Mouse (Mus musculus): Measurements from ENCODE around the gene Ccdc114. TPM values are rescaled to one million over a fixed set of nuclear protein-coding genes. Genes with fewer than 3 reads are reported as not detected.
A peak's percentile ranks its signal among the peaks of the same experiment; 100 is the strongest.
"Not testable (repeated sequence)": the region's sequence is repeated elsewhere in the genome, so short reads cannot be mapped to it uniquely, and the experiment has no call there.

Gene Ccdc114
- 6.4 and 7.9 TPM in 2 replicates for polyA plus RNA-seq (2015; fragmentation: Nextera tagmentation; extraction: Ambion mirVana)

DNA sequence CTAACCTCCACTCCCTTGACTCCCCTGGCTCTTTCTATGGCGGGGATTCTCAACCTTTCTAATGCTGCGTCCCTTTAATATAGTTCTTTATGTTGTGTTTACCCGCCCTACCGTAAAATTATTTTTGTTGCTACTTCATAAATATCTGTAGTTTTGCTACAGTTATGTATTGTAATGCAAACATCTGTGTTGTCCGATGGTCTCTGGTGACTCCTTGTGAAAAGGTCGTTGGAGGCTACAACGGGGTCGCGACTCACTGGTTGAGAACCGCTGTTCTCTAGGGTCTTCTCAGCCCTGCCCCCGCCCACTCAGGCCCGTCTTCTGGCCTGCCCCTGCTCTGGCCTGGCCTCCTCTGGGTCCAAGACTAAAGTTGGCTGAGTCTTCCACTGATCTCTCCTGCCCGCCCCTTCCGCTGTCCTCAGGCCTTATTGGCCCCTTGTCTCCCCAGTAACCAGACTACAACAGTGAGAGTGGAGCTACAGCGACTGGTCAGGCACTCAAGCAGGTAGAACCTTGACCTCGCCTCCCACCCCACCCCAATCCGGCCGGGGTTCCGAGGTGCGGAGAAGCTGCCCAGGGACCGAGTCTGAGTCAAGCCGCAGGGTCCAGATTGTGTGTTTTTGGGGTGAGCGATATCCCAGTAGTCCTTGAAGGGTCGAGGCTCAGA, at the start of gene Ccdc114:
TSS of gene Ccdc114 (plus strand) at position 311 of the 667 bp plus-strand sequence.
- Histone ChIP-seq H3K4me2 (ENCODE audit: low read length) (peak within 1 kb of the TSS; percentile 68), H3K27me3 (ENCODE audit: control insufficient read depth, insufficient read depth, low read depth, low read length) (peaks cover 4% of the 10 kb centered on the region; the same call in 1 of the 2 replicates), H3K27ac (ENCODE audit: low read length) (peak within 1 kb of the TSS; percentile 80), H3K4me1 (ENCODE audit: control insufficient read depth, insufficient read depth, low read length) (peaks cover 3% of the 10 kb centered on the region; the same call in 1 of the 2 replicates), H3K9ac (ENCODE audit: low read depth, low read length) (peak within 1 kb of the TSS; percentile 59), H3K9me3 (replicated peaks; ENCODE audit: control insufficient read depth, low read length, poor library complexity, severe bottlenecking) (no peaks in the 10 kb centered on the region), H3K36me3 (ENCODE audit: control insufficient read depth, insufficient read depth, low read length) (no peaks in the 10 kb centered on the region), H3K4me3 (ENCODE audit: low read depth, low read length) (peak within 1 kb of the TSS; percentile 51)
- ATAC-seq, result peak; percentile 46
- WGBS, result 4% methylated on average over 24 of the region's 24 CpGs

DNA sequence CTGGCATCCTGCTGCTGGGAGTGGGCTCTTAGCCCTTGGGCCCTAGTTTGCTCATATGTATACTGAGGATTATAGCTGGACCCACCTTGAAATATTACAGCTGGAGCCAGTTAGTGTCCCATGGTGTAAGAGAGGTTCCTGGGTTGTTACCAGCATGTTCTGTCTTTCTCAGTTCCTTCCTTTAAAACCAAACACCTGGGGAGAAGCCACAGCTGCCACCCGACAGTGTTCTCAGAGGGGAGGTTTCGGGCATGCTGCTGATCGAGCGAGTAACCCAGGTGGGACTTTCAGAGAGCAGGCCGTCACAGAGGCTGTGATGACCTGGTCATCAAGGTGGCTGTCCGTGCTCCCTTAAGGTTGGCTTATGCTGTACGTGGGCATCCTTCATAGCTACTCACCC, 47.0 kb upstream of the Ccdc114 start:
- Histone ChIP-seq H3K9ac (ENCODE audit: low read depth, low read length) (no peak overlapping the region), H3K4me3 (ENCODE audit: low read depth, low read length) (no peak overlapping the region), H3K4me1 (ENCODE audit: control insufficient read depth, insufficient read depth, low read length) (peaks cover 17% of the 10 kb centered on the region), H3K27ac (ENCODE audit: low read length) (no peak overlapping the region), H3K36me3 (ENCODE audit: control insufficient read depth, insufficient read depth, low read length) (peaks cover 33% of the 10 kb centered on the region), H3K4me2 (ENCODE audit: low read length) (no peak overlapping the region), H3K9me3 (replicated peaks; ENCODE audit: control insufficient read depth, low read length, poor library complexity, severe bottlenecking) (no peaks in the 10 kb centered on the region), H3K27me3 (ENCODE audit: control insufficient read depth, insufficient read depth, low read depth, low read length) (no peaks in the 10 kb centered on the region)
- 96% methylated on average over 7 of the region's 7 CpGs for WGBS
- no peak for ATAC-seq

DNA sequence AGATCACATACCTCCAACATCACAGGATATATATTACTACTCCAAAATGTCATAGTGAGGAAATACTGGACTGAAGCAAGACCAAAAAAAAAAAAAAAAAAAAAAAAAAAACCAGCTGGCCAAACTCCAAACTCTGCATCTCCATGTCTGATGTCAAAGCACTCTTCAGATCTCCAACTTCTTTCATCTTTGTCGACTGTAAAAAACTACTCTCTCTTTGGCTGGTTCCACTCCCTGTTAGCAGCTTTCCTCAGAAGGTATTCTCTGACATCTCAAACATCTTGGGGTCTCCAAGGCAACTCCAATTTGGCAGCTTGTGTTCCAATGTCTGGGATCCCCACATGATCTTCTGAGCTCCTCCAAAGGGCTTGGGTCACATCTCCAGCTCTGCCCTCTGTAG, 45.6 kb upstream of the Ccdc114 start, which contains the start of gene Grin2d:
TSS of gene Grin2d (minus strand) at position 101 of the 400 bp plus-strand sequence.
- ATAC-seq; H3K27ac ChIP-seq (ENCODE audit: low read length); H3K27me3 ChIP-seq (ENCODE audit: control insufficient read depth, insufficient read depth, low read depth, low read length); H3K9me3 ChIP-seq (replicated peaks; ENCODE audit: control insufficient read depth, low read length, poor library complexity, severe bottlenecking); H3K4me2 ChIP-seq (ENCODE audit: low read length); H3K4me3 ChIP-seq (ENCODE audit: low read depth, low read length); H3K9ac ChIP-seq (ENCODE audit: low read depth, low read length): not testable (repeated sequence)
- Histone ChIP-seq H3K36me3 (ENCODE audit: control insufficient read depth, insufficient read depth, low read length) (peaks cover 46% of the 10 kb centered on the region), H3K4me1 (ENCODE audit: control insufficient read depth, insufficient read depth, low read length) (peaks cover 17% of the 10 kb centered on the region)
- 78% methylated on average over 1 of the region's 1 CpGs for WGBS

DNA sequence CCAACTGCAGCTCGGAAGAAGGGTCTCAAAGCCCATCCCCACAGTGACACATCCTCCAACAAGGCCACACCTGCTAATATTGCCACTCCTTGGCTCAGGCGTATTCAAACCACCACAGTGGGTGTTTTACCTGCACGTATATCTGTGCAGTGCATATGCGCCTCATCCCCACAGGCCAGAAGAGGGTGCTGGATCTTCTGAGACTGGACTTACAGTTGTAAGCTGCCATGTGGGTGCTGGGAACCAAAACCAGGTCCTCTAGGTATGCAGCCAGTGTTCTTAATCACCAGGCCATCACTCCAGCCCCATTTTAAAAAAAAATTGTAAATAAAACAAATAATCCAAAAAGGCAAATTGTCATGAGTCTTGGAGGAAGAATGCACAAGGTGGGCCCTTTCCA, 43.3 kb upstream of the Ccdc114 start:
- H3K36me3 ChIP-seq (ENCODE audit: control insufficient read depth, insufficient read depth, low read length), result peaks cover 56% of the 10 kb centered on the region
- H3K9ac ChIP-seq (ENCODE audit: low read depth, low read length), result no peak overlapping the region
- no peaks in the 10 kb centered on the region for H3K9me3 ChIP-seq (replicated peaks; ENCODE audit: control insufficient read depth, low read length, poor library complexity, severe bottlenecking)
- WGBS, result 100% methylated on average over 4 of the region's 4 CpGs
- ATAC-seq, result no peak
- no peak overlapping the region for H3K4me3 ChIP-seq (ENCODE audit: low read depth, low read length)
- H3K4me1 ChIP-seq (ENCODE audit: control insufficient read depth, insufficient read depth, low read length), result no peaks in the 10 kb centered on the region
- no peak overlapping the region for H3K27ac ChIP-seq (ENCODE audit: low read length)
- no peak overlapping the region for H3K4me2 ChIP-seq (ENCODE audit: low read length)
- no peaks in the 10 kb centered on the region for H3K27me3 ChIP-seq (ENCODE audit: control insufficient read depth, insufficient read depth, low read depth, low read length)

DNA sequence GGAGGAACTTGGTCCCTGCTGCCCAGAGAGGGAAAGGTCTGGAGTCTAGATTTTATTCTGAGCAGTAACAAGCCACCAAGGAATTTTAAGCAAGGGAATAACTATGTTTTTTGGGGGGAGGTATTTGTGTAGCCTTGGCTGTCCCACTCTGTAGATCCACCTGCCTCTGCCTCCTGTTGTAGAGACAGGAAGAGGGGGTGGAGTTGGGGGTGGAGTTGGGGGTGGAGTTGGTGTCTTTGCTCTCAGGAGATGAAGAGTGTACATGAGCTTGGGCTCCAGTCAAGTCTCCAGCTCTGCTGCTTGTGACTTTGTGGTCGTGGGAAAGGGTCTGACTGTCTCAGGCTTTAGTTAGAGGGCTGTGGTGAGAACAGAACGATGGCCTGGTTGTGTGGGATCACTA, 42.9 kb upstream of the Ccdc114 start:
- H3K4me3 ChIP-seq (ENCODE audit: low read depth, low read length), result no peak overlapping the region
- no peak overlapping the region for H3K4me2 ChIP-seq (ENCODE audit: low read length)
- no peaks in the 10 kb centered on the region for H3K9me3 ChIP-seq (replicated peaks; ENCODE audit: control insufficient read depth, low read length, poor library complexity, severe bottlenecking)
- no peak overlapping the region for H3K27ac ChIP-seq (ENCODE audit: low read length)
- WGBS, result 96% methylated on average over 2 of the region's 2 CpGs
- H3K9ac ChIP-seq (ENCODE audit: low read depth, low read length), result no peak overlapping the region
- H3K4me1 ChIP-seq (ENCODE audit: control insufficient read depth, insufficient read depth, low read length), result no peaks in the 10 kb centered on the region
- H3K27me3 ChIP-seq (ENCODE audit: control insufficient read depth, insufficient read depth, low read depth, low read length), result no peaks in the 10 kb centered on the region
- ATAC-seq, result no peak
- peaks cover 51% of the 10 kb centered on the region for H3K36me3 ChIP-seq (ENCODE audit: control insufficient read depth, insufficient read depth, low read length)

DNA sequence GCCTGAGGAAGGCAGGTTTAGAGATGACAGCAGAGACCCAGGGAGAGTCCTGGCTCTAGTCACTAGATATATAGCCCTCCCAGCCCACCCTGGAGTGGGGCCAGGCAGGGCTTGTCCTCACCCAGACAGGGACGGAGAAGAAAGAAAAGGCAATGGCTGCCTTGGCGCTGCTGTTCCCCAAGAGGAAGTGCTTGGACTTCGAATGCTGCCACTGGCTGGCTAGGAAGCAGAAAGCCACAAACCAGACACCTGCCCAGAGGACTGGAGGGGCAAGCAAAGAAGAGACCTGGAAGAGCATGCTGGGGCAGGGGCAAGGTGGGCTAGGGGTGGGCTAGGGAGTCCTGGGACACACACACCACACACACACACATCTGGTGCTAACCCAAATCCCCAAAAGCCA, 36.6 kb upstream of the Ccdc114 start:
- WGBS, result 54% methylated on average over 3 of the region's 3 CpGs
- no peaks in the 10 kb centered on the region for H3K9me3 ChIP-seq (replicated peaks; ENCODE audit: control insufficient read depth, low read length, poor library complexity, severe bottlenecking)
- H3K27ac ChIP-seq (ENCODE audit: low read length), result no peak overlapping the region
- no peak overlapping the region for H3K9ac ChIP-seq (ENCODE audit: low read depth, low read length)
- H3K4me1 ChIP-seq (ENCODE audit: control insufficient read depth, insufficient read depth, low read length), result no peaks in the 10 kb centered on the region
- H3K4me3 ChIP-seq (ENCODE audit: low read depth, low read length), result no peak overlapping the region
- no peak overlapping the region for H3K4me2 ChIP-seq (ENCODE audit: low read length)
- peaks cover 20% of the 10 kb centered on the region; the same call in 1 of the 2 replicates for H3K36me3 ChIP-seq (ENCODE audit: control insufficient read depth, insufficient read depth, low read length)
- ATAC-seq, result no peak
- H3K27me3 ChIP-seq (ENCODE audit: control insufficient read depth, insufficient read depth, low read depth, low read length), result no peaks in the 10 kb centered on the region

DNA sequence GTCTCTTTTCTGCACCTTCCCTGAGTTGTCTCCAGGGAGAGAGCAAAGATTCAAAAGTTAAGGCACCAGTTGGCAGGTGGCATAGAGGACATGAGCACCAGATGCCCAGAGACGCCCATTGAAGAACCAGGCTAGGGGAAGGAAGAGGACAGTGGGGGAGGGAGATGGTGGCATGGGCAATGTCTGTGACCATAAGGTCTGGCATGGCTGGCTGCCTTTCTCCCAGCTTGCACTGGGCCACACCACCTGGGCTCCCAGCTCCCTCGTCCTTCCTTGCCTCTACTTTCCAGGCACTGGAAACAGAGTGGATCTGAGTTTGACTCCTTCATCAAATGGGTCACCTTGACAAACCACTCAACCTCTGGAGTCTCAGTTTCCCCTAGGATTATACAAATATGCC, 31.2 kb upstream of the Ccdc114 start:
- no peak overlapping the region for H3K4me3 ChIP-seq (ENCODE audit: low read depth, low read length)
- H3K27ac ChIP-seq (ENCODE audit: low read length), result no peak overlapping the region
- H3K9ac ChIP-seq (ENCODE audit: low read depth, low read length), result no peak overlapping the region
- ATAC-seq, result no peak
- H3K4me2 ChIP-seq (ENCODE audit: low read length), result no peak overlapping the region
- WGBS, result 86% methylated on average over 2 of the region's 2 CpGs
- no peaks in the 10 kb centered on the region for H3K9me3 ChIP-seq (replicated peaks; ENCODE audit: control insufficient read depth, low read length, poor library complexity, severe bottlenecking)
- H3K36me3 ChIP-seq (ENCODE audit: control insufficient read depth, insufficient read depth, low read length), result no peaks in the 10 kb centered on the region
- H3K4me1 ChIP-seq (ENCODE audit: control insufficient read depth, insufficient read depth, low read length), result peaks cover 4% of the 10 kb centered on the region; the same call in 1 of the 2 replicates
- no peaks in the 10 kb centered on the region for H3K27me3 ChIP-seq (ENCODE audit: control insufficient read depth, insufficient read depth, low read depth, low read length)

DNA sequence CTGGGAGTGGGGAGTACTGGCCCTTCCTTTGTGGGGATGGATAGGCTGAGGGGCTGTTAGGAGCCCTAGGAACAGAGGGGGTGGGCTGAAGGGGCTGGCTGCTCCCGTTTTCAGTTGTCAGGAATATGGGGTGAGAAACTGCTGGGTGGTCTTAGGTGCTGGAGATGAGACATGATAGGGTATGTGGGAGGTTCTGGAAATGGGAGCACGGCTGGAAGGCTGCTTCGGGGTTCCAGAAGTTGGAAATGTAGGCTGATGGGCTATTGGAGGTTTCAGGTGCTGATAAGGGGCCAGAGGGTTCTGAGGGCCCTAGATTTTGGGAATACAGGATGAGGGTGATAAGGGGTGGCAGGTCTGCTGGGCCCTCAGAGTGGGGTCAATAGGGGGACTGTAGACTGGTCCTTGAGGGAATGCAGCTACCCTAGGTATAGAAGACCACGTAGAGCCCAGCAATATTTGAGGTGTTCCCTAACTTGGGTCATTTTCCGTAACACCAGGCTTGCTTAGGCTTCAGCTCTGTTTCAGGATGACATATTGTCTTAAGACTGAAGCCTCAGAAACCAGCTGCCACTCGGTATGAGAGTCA, 27.8 kb upstream of the Ccdc114 start:
- Histone ChIP-seq H3K36me3 (ENCODE audit: control insufficient read depth, insufficient read depth, low read length) (no peaks in the 10 kb centered on the region), H3K4me3 (ENCODE audit: low read depth, low read length) (peak overlapping the region; percentile 57), H3K4me2 (ENCODE audit: low read length) (peak overlapping the region; percentile 55), H3K27ac (ENCODE audit: low read length) (no peak overlapping the region), H3K4me1 (ENCODE audit: control insufficient read depth, insufficient read depth, low read length) (peaks cover 7% of the 10 kb centered on the region; the same call in 1 of the 2 replicates), H3K9me3 (replicated peaks; ENCODE audit: control insufficient read depth, low read length, poor library complexity, severe bottlenecking) (no peaks in the 10 kb centered on the region), H3K9ac (ENCODE audit: low read depth, low read length) (no peak overlapping the region), H3K27me3 (ENCODE audit: control insufficient read depth, insufficient read depth, low read depth, low read length) (no peaks in the 10 kb centered on the region)
- peak; percentile 41 for ATAC-seq
- 79% methylated on average over 6 of the region's 6 CpGs for WGBS
